Mouse (Mus musculus) kidney, embryonic 14.5 days (tissue): ENCODE measurements around the gene Slu7. TPM values are rescaled to one million over a fixed set of nuclear protein-coding genes. Genes with fewer than 3 reads are reported as not detected.

Experiments
- ATAC-seq: fragments of 200-750 bp; cut with Nextera tagmentation; 2 replicates; pipeline ENCODE4 v1.8.0; 2017; ENCODE audit warnings: moderate number of reproducible peaks, mild to moderate bottlenecking, moderate TSS enrichment, moderate library complexity; ENCODE audit not compliant: low FRiP score, low TSS enrichment
- H3K27ac ChIP-seq: fragments of 300-500 bp; sonication (generic); 2 replicates; pipeline ENCODE4 v1.5.1; 2014; ENCODE audit warnings: low read depth, mild to moderate bottlenecking, low read length, moderate library complexity, mixed read lengths
- H3K27me3 ChIP-seq: fragments of 300-500 bp; sonication (generic); 2 replicates; pipeline ENCODE4 v1.6.1; 2014; ENCODE audit warnings: mild to moderate bottlenecking, low read length; ENCODE audit not compliant: control insufficient read depth, insufficient read depth
- H3K36me3 ChIP-seq: fragments of 300-500 bp; sonication (generic); 2 replicates; pipeline ENCODE4 v1.6.1; 2014; ENCODE audit warnings: low read length, mixed read lengths; ENCODE audit not compliant: control insufficient read depth, insufficient read depth
- H3K4me1 ChIP-seq: fragments of 300-500 bp; sonication (generic); 2 replicates; pipeline ENCODE4 v1.6.1; 2014; ENCODE audit warnings: low read length, mixed read lengths; ENCODE audit not compliant: control insufficient read depth, insufficient read depth
- H3K4me2 ChIP-seq: fragments of 300-500 bp; sonication (generic); replicated peaks from 2 replicates; pipeline ENCODE4 v1.6.1; 2014; ENCODE audit warnings: low read depth, mild to moderate bottlenecking, low read length
- H3K4me3 ChIP-seq: fragments of 300-500 bp; sonication (generic); 2 replicates; pipeline ENCODE4 v1.5.1; 2014; ENCODE audit warnings: mild to moderate bottlenecking, low read length
- H3K9ac ChIP-seq: fragments of 300-500 bp; sonication (generic); 2 replicates; pipeline ENCODE4 v1.6.1; 2014; ENCODE audit warnings: low read depth, mild to moderate bottlenecking, low read length, moderate library complexity
- H3K9me3 ChIP-seq: fragments of 300-500 bp; sonication (generic); 2 replicates; pipeline ENCODE4 v1.6.1; 2016; ENCODE audit warnings: low read length; ENCODE audit not compliant: control insufficient read depth
- WGBS: fragments of 180-500 bp; shearing (Covaris S2); extraction: QIAGEN DNeasy Blood & Tissue Kit; methylation state at CpG from one replicate; pipeline ENCODE4 v1.1.7; 2014; 5-methylcytosine and 5-hydroxymethylcytosine counted together
- polyA plus RNA-seq: library from polyadenylated mRNA; unstranded; fragments of >200 nt; fragmentation: Nextera tagmentation; extraction: Ambion mirVana; gene quantifications from 2 replicates; pipeline ENCODE4 v1.2.1, GENCODE M21; 2014

The Slu7 gene
- polyA plus RNA-seq, 1 experiment from 2014 or later = 58.2 TPM

GRCm38 (mm10) chr11:43443183-43443582 is 9.6 kb downstream of the Slu7 start:
- Histone ChIP-seq H3K4me3 (no peak overlapping the region), H3K4me2 (no peak overlapping the region), H3K27me3 (no peaks in the 10 kb centered on the region), H3K27ac (no peak overlapping the region), H3K36me3 (peaks cover 96% of the 10 kb centered on the region), H3K4me1 (no peaks in the 10 kb centered on the region), H3K9ac (no peak overlapping the region), H3K9me3 (no peaks in the 10 kb centered on the region)
- WGBS = 93% methylated on average over 13 of the region's 13 CpGs
- ATAC-seq = no peak

- WGBS = 84% methylated on average over 2 of the region's 2 CpGs
- H3K36me3 ChIP-seq = peaks cover 28% of the 10 kb centered on the region
- no peaks in the 10 kb centered on the region for H3K9me3 ChIP-seq
- no peak overlapping the region for H3K27ac ChIP-seq
- H3K4me3 ChIP-seq = no peak overlapping the region
- ATAC-seq = no peak
- no peaks in the 10 kb centered on the region for H3K4me1 ChIP-seq
- H3K4me2 ChIP-seq = no peak overlapping the region
- H3K27me3 ChIP-seq = no peaks in the 10 kb centered on the region
- no peak overlapping the region for H3K9ac ChIP-seq
These were observed 16.4 kb downstream of the Slu7 start for GRCm38 (mm10) chr11:43449916-43450315.

GRCm38 (mm10) chr11:43451322-43451721 is 17.8 kb downstream of the Slu7 start:
- Histone ChIP-seq H3K4me2 (no peak overlapping the region), H3K27ac (no peak overlapping the region), H3K9ac (no peak overlapping the region), H3K9me3 (no peaks in the 10 kb centered on the region), H3K4me1 (no peaks in the 10 kb centered on the region), H3K36me3 (peaks cover 14% of the 10 kb centered on the region), H3K27me3 (no peaks in the 10 kb centered on the region), H3K4me3 (no peak overlapping the region)
- ATAC-seq = no peak
- WGBS = 66% methylated on average over 4 of the region's 4 CpGs

GRCm38 (mm10) chr11:43452266-43452665 is 18.7 kb downstream of the Slu7 start:
- 64% methylated on average over 2 of the region's 2 CpGs for WGBS
- no peak overlapping the region for H3K27ac ChIP-seq
- no peak overlapping the region for H3K9ac ChIP-seq
- no peak for ATAC-seq
- no peak overlapping the region for H3K4me3 ChIP-seq
- H3K4me1 ChIP-seq = no peaks in the 10 kb centered on the region
- no peaks in the 10 kb centered on the region for H3K9me3 ChIP-seq
- peaks cover 6% of the 10 kb centered on the region; the same call in 1 of the 2 replicates for H3K36me3 ChIP-seq
- no peak overlapping the region for H3K4me2 ChIP-seq
- H3K27me3 ChIP-seq = no peaks in the 10 kb centered on the region

- Histone ChIP-seq H3K27me3 (no peaks in the 10 kb centered on the region), H3K4me3 (no peak overlapping the region), H3K4me2 (no peak overlapping the region), H3K36me3 (no peaks in the 10 kb centered on the region), H3K27ac (no peak overlapping the region), H3K9ac (no peak overlapping the region), H3K9me3 (0 out of 2 replicates have a peak, but pooled peaks cover 3% of the 10 kb centered on the region), H3K4me1 (no peaks in the 10 kb centered on the region)
- WGBS = 93% methylated on average over 25 of the region's 25 CpGs
- no peak for ATAC-seq
These were observed 29.7 kb downstream of the Slu7 start for GRCm38 (mm10) chr11:43463204-43463603.

- H3K4me1 ChIP-seq = peaks cover 10% of the 10 kb centered on the region; the same call in 1 of the 2 replicates
- peak overlapping the region; percentile 62; the same call in 1 of the 2 replicates for H3K27ac ChIP-seq
- H3K4me2 ChIP-seq = no peak overlapping the region
- H3K4me3 ChIP-seq = no peak overlapping the region
- H3K36me3 ChIP-seq = no peaks in the 10 kb centered on the region
- no peak for ATAC-seq
- H3K9me3 ChIP-seq = no peaks in the 10 kb centered on the region
- WGBS = 48% methylated on average over 5 of the region's 5 CpGs
- no peak overlapping the region for H3K9ac ChIP-seq
- H3K27me3 ChIP-seq = no peaks in the 10 kb centered on the region
These were observed 36.6 kb downstream of the Slu7 start for GRCm38 (mm10) chr11:43470118-43470517.

- Histone ChIP-seq H3K4me2 (no peak overlapping the region), H3K9me3 (no peaks in the 10 kb centered on the region), H3K27me3 (no peaks in the 10 kb centered on the region), H3K36me3 (no peaks in the 10 kb centered on the region), H3K4me3 (no peak overlapping the region), H3K4me1 (peaks cover 11% of the 10 kb centered on the region; the same call in 1 of the 2 replicates), H3K27ac (peak overlapping the region; percentile 47; the same call in 1 of the 2 replicates), H3K9ac (no peak overlapping the region)
- no peak for ATAC-seq
- WGBS = 63% methylated on average over 6 of the region's 6 CpGs
These were observed 37.6 kb downstream of the Slu7 start for GRCm38 (mm10) chr11:43470881-43471820.

GRCm38 (mm10) chr11:43473115-43473514 is 39.6 kb downstream of the Slu7 start:
- H3K27ac ChIP-seq = no peak overlapping the region
- H3K36me3 ChIP-seq = no peaks in the 10 kb centered on the region
- H3K4me1 ChIP-seq = peaks cover 11% of the 10 kb centered on the region; the same call in 1 of the 2 replicates
- H3K9ac ChIP-seq = no peak overlapping the region
- no peak overlapping the region for H3K4me3 ChIP-seq
- no peak for ATAC-seq
- no peak overlapping the region for H3K4me2 ChIP-seq
- H3K27me3 ChIP-seq = no peaks in the 10 kb centered on the region
- 56% methylated on average over 1 of the region's 1 CpGs for WGBS
- no peaks in the 10 kb centered on the region for H3K9me3 ChIP-seq

GRCm38 (mm10) chr11:43473635-43474224 is 40.2 kb downstream of the Slu7 start:
- 55% methylated on average over 15 of the region's 15 CpGs for WGBS
- H3K9ac ChIP-seq = peak overlapping the region; percentile 1; the same call in 1 of the 2 replicates
- peak overlapping the region; percentile 28; the same call in 1 of the 2 replicates for H3K4me3 ChIP-seq
- H3K36me3 ChIP-seq = no peaks in the 10 kb centered on the region
- peaks cover 11% of the 10 kb centered on the region; the same call in 1 of the 2 replicates for H3K4me1 ChIP-seq
- H3K4me2 ChIP-seq = peak overlapping the region; percentile 42
- H3K27me3 ChIP-seq = no peaks in the 10 kb centered on the region
- H3K27ac ChIP-seq = no peak overlapping the region
- ATAC-seq = peak; percentile 36; the same call in 1 of the 2 replicates
- H3K9me3 ChIP-seq = no peaks in the 10 kb centered on the region
